Mouse (Mus musculus): ENCODE results near the gene Mgll. TPM values are rescaled to one million over a fixed set of nuclear protein-coding genes. Genes with fewer than 3 reads are reported as not detected.

The Mgll gene
- polyA plus RNA-seq, 1 experiment from 2014 or later, result 38.6 TPM

DNA sequence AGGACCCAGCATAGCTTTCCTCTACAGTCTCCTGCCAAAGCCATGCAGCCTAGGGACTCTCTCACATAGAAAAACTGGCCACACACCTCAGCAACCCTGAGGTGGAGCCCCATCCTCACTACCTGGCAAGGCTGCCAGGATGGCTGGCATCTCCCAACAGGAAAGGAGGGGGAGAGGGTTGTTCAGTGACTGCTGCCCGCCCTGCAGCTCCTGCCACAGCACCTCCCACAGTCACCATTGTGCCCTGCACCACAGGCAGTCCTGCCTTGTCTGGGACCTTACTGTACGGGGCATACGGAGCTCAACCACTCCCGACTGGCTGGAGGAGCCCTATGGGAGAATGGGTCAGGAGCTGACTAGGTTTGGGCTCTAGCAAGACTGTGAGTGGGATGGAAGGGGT lies 57.7 kb downstream of the Mgll start:
- ATAC-seq (replicated peaks; ENCODE audit: low FRiP score), result no peak
- no peaks in the 10 kb centered on the region for H3K27me3 ChIP-seq
- no peak overlapping the region for H3K4me2 ChIP-seq
- no peak overlapping the region for H3K4me3 ChIP-seq (replicated peaks)
- H3K9ac ChIP-seq, result no peak overlapping the region
- peaks cover 52% of the 10 kb centered on the region for H3K4me1 ChIP-seq
- no peaks in the 10 kb centered on the region for H3K36me3 ChIP-seq
- H3K27ac ChIP-seq, result no peak overlapping the region
- H3K9me3 ChIP-seq (replicated peaks), result no peaks in the 10 kb centered on the region
- 72% methylated on average over 4 of the region's 4 CpGs for WGBS

DNA sequence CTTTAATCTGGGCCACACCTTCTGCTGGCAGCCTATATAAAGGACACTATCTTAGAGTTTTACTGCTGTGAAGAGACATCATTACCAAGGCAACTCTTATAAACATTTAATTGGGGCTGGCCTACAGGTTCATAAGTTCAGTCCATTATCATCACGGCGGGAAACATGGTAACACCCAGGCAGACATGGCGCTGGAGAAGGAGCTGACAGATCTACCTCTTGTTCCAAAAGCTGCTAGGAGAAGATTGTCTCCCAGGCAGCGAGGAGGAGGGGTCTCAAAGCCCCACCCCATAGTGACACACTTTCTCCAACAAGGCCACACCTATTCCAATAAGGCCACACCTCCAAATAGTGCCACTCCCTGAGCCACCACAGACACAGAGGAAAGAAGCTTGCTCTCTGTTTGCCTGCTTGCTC lies 58.8 kb downstream of the Mgll start:
- no peaks in the 10 kb centered on the region for H3K36me3 ChIP-seq
- WGBS, result 60% methylated on average over 4 of the region's 4 CpGs
- H3K9ac ChIP-seq, result no peak overlapping the region
- H3K9me3 ChIP-seq (replicated peaks), result no peaks in the 10 kb centered on the region
- H3K4me3 ChIP-seq (replicated peaks), result no peak overlapping the region
- H3K4me2 ChIP-seq, result no peak overlapping the region
- no peak overlapping the region for H3K27ac ChIP-seq
- H3K27me3 ChIP-seq, result no peaks in the 10 kb centered on the region
- H3K4me1 ChIP-seq, result peaks cover 51% of the 10 kb centered on the region
- ATAC-seq (replicated peaks; ENCODE audit: low FRiP score), result no peak

DNA sequence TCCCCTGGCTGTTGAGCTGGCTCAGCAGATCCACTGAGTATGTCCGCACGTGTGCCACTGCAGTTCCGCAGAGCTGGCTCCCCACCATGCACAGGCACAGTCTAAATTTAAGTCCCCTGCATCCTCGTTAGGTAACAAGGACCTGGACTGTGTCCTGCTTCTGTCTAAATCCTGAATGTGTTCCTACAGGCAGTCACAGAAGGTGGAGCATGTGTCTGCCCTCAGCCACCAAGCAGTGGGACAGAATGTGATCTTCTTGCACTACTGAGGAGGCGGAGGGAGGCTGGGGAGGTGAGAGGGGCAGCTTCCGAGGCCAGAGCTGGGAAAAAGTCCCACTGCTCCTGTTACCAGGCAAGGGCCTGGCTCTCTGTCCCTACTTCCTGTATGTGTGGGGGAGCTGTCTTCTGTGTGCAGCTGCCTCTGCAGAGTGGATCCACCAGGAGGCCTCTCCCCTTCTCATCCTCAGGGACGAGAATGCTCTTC lies 60.5 kb downstream of the Mgll start:
- 38% methylated on average over 7 of the region's 7 CpGs for WGBS
- H3K4me1 ChIP-seq, result peaks cover 59% of the 10 kb centered on the region
- no peak overlapping the region for H3K4me3 ChIP-seq (replicated peaks)
- H3K27ac ChIP-seq, result peak overlapping the region; percentile 81
- no peaks in the 10 kb centered on the region for H3K27me3 ChIP-seq
- no peaks in the 10 kb centered on the region for H3K9me3 ChIP-seq (replicated peaks)
- H3K4me2 ChIP-seq, result no peak overlapping the region
- H3K9ac ChIP-seq, result 0 out of 2 replicates have a peak overlapping the region, but pooled peaks have one; percentile 19
- ATAC-seq (replicated peaks; ENCODE audit: low FRiP score), result peak; percentile 46; the same call in 1 of the 2 replicates
- no peaks in the 10 kb centered on the region for H3K36me3 ChIP-seq

DNA sequence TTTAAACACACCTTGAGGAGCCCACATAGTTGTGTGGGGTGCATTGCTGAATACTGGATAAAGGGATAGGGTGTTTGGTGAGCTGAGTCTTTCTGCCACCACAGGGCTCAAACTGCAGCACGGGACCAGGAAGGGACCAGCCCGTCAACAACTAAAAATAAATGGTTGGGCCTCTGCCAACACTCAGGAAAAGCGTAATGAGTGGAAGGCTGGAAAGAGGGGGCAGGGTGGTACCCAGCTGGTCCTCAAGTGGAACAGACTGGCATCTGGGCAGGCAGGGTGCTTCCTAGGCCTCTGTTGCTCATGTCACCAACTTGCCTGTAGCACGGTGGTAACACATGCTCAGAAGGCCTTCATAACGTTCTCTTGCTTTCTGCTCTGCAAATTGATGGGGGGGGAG lies 61.1 kb downstream of the Mgll start:
- Histone ChIP-seq H3K4me1 (peaks cover 62% of the 10 kb centered on the region), H3K27me3 (no peaks in the 10 kb centered on the region), H3K4me2 (no peak overlapping the region), H3K9me3 (replicated peaks) (no peaks in the 10 kb centered on the region), H3K27ac (peak overlapping the region; percentile 81), H3K36me3 (no peaks in the 10 kb centered on the region), H3K4me3 (replicated peaks) (no peak overlapping the region), H3K9ac (no peak overlapping the region)
- WGBS, result 56% methylated on average over 5 of the region's 5 CpGs
- no peak for ATAC-seq (replicated peaks; ENCODE audit: low FRiP score)

DNA sequence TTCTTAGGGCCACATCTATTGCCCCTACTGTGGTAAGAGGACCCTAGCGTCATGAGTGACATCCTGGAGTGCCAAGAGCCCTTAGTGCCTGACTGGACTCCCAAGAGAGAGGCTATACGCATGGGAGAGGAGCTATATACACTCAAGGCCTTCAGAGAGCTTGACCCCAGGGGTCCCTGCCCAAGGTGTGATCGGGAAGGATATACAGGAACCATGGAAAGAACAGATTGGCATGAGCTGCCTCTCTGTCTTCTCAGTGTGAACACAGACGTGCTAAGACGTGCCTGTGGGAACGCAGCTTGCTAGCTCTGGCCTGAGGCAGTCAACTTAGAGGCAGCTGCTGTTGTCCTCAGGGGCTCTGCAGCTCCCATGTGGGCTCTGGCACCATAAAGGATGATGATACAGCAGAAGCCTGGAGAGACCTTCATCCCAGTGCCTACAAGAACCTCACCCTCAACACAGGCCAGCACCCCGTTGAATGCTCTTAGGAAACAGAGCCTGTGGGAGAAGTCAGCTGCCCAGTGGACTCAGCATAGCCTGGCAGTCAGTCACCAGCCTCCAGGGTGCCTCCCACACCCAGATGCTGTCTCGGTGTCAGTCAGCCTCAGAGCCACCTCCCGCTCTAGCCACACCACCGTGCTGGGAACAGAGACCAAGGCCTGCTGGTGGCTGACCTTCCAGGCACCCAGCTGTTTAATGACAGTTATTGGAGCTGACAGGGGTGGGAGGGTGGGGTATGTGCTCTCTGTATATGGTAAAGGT lies 61.8 kb downstream of the Mgll start:
- no peak overlapping the region for H3K9ac ChIP-seq
- H3K27me3 ChIP-seq, result no peaks in the 10 kb centered on the region
- no peaks in the 10 kb centered on the region for H3K36me3 ChIP-seq
- H3K4me3 ChIP-seq (replicated peaks), result no peak overlapping the region
- WGBS, result 61% methylated on average over 10 of the region's 10 CpGs
- peak overlapping the region; percentile 48; the same call in 1 of the 2 replicates for H3K27ac ChIP-seq
- ATAC-seq (replicated peaks; ENCODE audit: low FRiP score), result peak; percentile 50; the same call in 1 of the 2 replicates
- H3K4me2 ChIP-seq, result no peak overlapping the region
- H3K4me1 ChIP-seq, result peaks cover 64% of the 10 kb centered on the region
- H3K9me3 ChIP-seq (replicated peaks), result no peaks in the 10 kb centered on the region

DNA sequence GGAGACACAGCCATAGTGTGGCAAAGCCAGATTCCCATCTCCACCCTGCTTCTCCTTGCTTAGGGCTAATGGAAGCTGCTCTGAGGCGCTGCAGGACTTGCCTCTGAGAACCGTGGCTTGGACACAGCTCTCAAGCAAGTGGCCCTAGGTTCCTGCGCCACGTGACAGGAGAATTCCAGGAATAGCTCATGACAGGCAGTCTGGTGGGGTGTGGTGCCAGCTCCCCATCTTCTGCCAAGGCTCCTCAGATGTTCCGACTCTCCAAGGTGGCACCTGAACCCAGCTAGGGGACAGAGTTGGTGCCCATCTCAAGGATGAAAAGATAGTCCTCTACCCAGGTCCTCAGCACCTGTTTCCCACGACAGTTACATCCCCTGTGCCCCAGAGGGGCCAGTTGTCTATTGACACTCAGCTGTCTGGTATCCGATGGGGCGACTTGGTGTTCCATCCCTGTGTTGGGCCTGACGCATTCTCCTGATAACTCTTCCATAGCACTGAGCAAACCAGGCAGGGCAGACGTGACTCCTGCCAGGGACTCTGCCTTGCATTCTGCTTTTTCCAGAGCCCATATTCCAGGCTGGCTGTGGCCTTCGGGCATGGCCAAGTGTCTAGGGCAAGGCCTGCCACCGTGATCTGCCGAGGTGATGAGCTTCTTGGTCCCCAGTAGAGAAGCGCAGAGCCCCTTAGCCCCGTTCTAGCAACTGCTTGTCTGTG lies 62.7 kb downstream of the Mgll start:
- no peaks in the 10 kb centered on the region for H3K36me3 ChIP-seq
- 72% methylated on average over 15 of the region's 15 CpGs for WGBS
- peak overlapping the region; percentile 48; the same call in 1 of the 2 replicates for H3K27ac ChIP-seq
- H3K9me3 ChIP-seq (replicated peaks), result no peaks in the 10 kb centered on the region
- no peak overlapping the region for H3K4me3 ChIP-seq (replicated peaks)
- H3K4me2 ChIP-seq, result no peak overlapping the region
- peaks cover 74% of the 10 kb centered on the region for H3K4me1 ChIP-seq
- ATAC-seq (replicated peaks; ENCODE audit: low FRiP score), result no peak
- no peak overlapping the region for H3K9ac ChIP-seq
- H3K27me3 ChIP-seq, result no peaks in the 10 kb centered on the region

- Histone ChIP-seq H3K4me3 (replicated peaks) (no peak overlapping the region), H3K27me3 (no peaks in the 10 kb centered on the region), H3K9ac (no peak overlapping the region), H3K4me2 (peak overlapping the region; percentile 7; the same call in 1 of the 2 replicates), H3K36me3 (no peaks in the 10 kb centered on the region), H3K4me1 (peaks cover 80% of the 10 kb centered on the region), H3K27ac (peak overlapping the region; percentile 14), H3K9me3 (replicated peaks) (no peaks in the 10 kb centered on the region)
- WGBS, result 35% methylated on average over 14 of the region's 14 CpGs
- no peak for ATAC-seq (replicated peaks; ENCODE audit: low FRiP score)
Observed at GRCm38 (mm10) chr6:88787496-88787895, 63.3 kb downstream of the Mgll start.

DNA sequence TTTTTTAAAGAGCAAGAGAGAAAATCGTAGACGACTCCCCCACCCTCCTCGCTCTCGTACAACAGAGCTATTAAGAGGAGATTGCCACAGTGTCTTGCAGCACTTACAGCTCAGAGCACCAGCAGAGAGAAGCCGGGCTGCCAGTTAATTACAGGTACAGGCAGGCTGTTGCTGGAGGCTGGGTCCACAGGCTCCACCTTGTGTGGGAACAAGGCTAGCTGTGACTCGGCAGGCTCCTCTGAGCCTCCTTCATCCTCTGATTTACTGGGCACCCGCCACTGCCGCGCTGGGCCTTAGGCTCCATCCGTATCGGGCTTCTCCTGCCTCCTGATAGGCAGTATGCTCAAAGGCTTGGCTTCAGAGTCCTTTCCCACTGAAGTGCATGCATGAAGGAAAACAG lies 64.0 kb downstream of the Mgll start:
- WGBS, result 24% methylated on average over 11 of the region's 11 CpGs
- H3K4me2 ChIP-seq, result no peak overlapping the region
- no peak overlapping the region for H3K9ac ChIP-seq
- no peaks in the 10 kb centered on the region for H3K36me3 ChIP-seq
- H3K4me3 ChIP-seq (replicated peaks), result no peak overlapping the region
- H3K27me3 ChIP-seq, result no peaks in the 10 kb centered on the region
- H3K4me1 ChIP-seq, result peaks cover 85% of the 10 kb centered on the region
- H3K27ac ChIP-seq, result no peak overlapping the region
- H3K9me3 ChIP-seq (replicated peaks), result no peaks in the 10 kb centered on the region
- ATAC-seq (replicated peaks; ENCODE audit: low FRiP score), result no peak

DNA sequence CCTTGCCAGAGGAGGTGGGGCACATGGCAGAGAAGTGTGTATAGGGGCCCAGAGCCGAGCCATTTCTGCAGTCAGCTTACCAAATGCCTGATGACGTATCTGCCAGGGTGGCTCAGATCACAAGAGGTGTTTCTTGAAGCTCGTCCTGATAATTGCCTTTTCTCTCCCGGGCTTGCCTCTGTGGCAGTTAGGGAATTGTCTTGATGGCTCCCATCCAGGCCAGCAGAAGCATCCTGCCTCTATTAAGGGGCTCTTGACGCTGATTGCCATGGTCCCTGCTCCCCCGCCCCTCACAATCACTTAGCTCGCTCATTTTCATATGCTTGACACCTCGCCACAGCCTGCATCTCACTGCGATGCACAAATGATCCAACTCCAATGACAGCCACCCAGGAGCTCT lies 67.1 kb downstream of the Mgll start:
- WGBS, result 36% methylated on average over 9 of the region's 9 CpGs
- Histone ChIP-seq H3K4me2 (no peak overlapping the region), H3K27ac (no peak overlapping the region), H3K27me3 (no peaks in the 10 kb centered on the region), H3K9me3 (replicated peaks) (no peaks in the 10 kb centered on the region), H3K4me1 (peaks cover 77% of the 10 kb centered on the region), H3K9ac (no peak overlapping the region), H3K4me3 (replicated peaks) (no peak overlapping the region), H3K36me3 (no peaks in the 10 kb centered on the region)
- ATAC-seq (replicated peaks; ENCODE audit: low FRiP score), result no peak

GRCm38 (mm10) chr6:88792147-88792691 lies 68.0 kb downstream of the Mgll start:
- Histone ChIP-seq H3K9ac (no peak overlapping the region), H3K4me3 (replicated peaks) (no peak overlapping the region), H3K9me3 (replicated peaks) (no peaks in the 10 kb centered on the region), H3K36me3 (no peaks in the 10 kb centered on the region), H3K27me3 (no peaks in the 10 kb centered on the region), H3K27ac (peak overlapping the region; percentile 33; the same call in 1 of the 2 replicates), H3K4me2 (no peak overlapping the region), H3K4me1 (peaks cover 69% of the 10 kb centered on the region)
- peak; percentile 80 for ATAC-seq (replicated peaks; ENCODE audit: low FRiP score)
- 27% methylated on average over 7 of the region's 7 CpGs for whole genome bisulfite sequencing

DNA sequence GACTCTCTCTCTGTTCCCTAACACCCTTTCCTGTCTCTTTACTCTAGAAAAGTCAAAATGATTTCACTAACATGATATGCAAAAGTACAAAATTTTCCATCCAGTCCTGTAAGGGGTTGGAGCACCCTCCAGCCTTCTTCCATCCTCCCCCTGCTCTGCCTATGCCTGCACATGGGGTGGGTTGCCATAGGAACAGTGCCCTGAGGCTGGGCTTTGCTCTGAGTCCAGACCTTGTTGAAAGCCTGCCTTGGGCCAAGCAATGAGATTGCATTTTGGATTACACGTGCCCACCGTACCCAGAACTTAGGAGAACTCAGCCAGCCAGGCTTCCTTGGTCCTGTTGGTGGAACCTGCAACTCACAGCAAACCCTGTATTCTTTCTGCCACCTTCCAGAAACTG lies 69.0 kb downstream of the Mgll start:
- 68% methylated on average over 2 of the region's 2 CpGs for WGBS
- Histone ChIP-seq H3K9me3 (replicated peaks) (no peaks in the 10 kb centered on the region), H3K36me3 (no peaks in the 10 kb centered on the region), H3K9ac (no peak overlapping the region), H3K4me2 (no peak overlapping the region), H3K4me3 (replicated peaks) (no peak overlapping the region), H3K27ac (no peak overlapping the region), H3K4me1 (peaks cover 60% of the 10 kb centered on the region), H3K27me3 (no peaks in the 10 kb centered on the region)
- no peak for ATAC-seq (replicated peaks; ENCODE audit: low FRiP score)

GRCm38 (mm10) chr6:88793872-88794271 lies 69.7 kb downstream of the Mgll start:
- WGBS, result 81% methylated on average over 13 of the region's 13 CpGs
- H3K4me3 ChIP-seq (replicated peaks), result no peak overlapping the region
- H3K36me3 ChIP-seq, result no peaks in the 10 kb centered on the region
- no peak overlapping the region for H3K9ac ChIP-seq
- no peak overlapping the region for H3K4me2 ChIP-seq
- no peaks in the 10 kb centered on the region for H3K9me3 ChIP-seq (replicated peaks)
- no peaks in the 10 kb centered on the region for H3K27me3 ChIP-seq
- H3K4me1 ChIP-seq, result peaks cover 54% of the 10 kb centered on the region
- no peak for ATAC-seq (replicated peaks; ENCODE audit: low FRiP score)
- no peak overlapping the region for H3K27ac ChIP-seq
